Mouse (Mus musculus) heart, embryonic 12.5 days (tissue): ENCODE data around the gene Apopt1. TPM values are rescaled to one million over a fixed set of nuclear protein-coding genes. Genes with fewer than 3 reads are reported as not detected.

ENCODE experiments used
- ATAC-seq: fragments of 200-750 bp; cut with Nextera tagmentation; 2 replicates; pipeline ENCODE4 v1.8.0; 2017; ENCODE audit warnings: moderate TSS enrichment, moderate library complexity; ENCODE audit not compliant: insufficient number of reproducible peaks, low FRiP score
- H3K27ac ChIP-seq: fragments of 300-500 bp; sonication (generic); 2 replicates; pipeline ENCODE4 v1.5.1; 2016; ENCODE audit warnings: mild to moderate bottlenecking, moderate library complexity; ENCODE audit not compliant: poor library complexity, severe bottlenecking
- H3K27me3 ChIP-seq: fragments of 300-500 bp; sonication (generic); replicated peaks from 2 replicates; pipeline ENCODE4 v1.6.1; 2016; ENCODE audit warnings: mild to moderate bottlenecking, moderate library complexity
- H3K36me3 ChIP-seq: fragments of 300-500 bp; sonication (generic); 2 replicates; pipeline ENCODE4 v1.6.1; 2016; ENCODE audit warnings: mild to moderate bottlenecking, moderate library complexity
- H3K4me1 ChIP-seq: fragments of 300-500 bp; sonication (generic); replicated peaks from 2 replicates; pipeline ENCODE4 v1.6.1; 2016; ENCODE audit warnings: mild to moderate bottlenecking
- H3K4me2 ChIP-seq: fragments of 300-500 bp; sonication (generic); 2 replicates; pipeline ENCODE4 v1.6.1; 2016; ENCODE audit warnings: mild to moderate bottlenecking, moderate library complexity
- H3K4me3 ChIP-seq: fragments of 300-500 bp; sonication (generic); 2 replicates; pipeline ENCODE4 v1.5.1; 2016; ENCODE audit warnings: mild to moderate bottlenecking
- H3K9ac ChIP-seq: fragments of 300-500 bp; sonication (generic); 2 replicates; pipeline ENCODE4 v1.6.1; 2016; ENCODE audit warnings: mild to moderate bottlenecking, moderate library complexity
- H3K9me3 ChIP-seq: fragments of 300-500 bp; sonication (generic); replicated peaks from 2 replicates; pipeline ENCODE4 v1.6.1; 2016; ENCODE audit warnings: mild to moderate bottlenecking, moderate library complexity
- WGBS: fragments of 180-500 bp; shearing (Covaris S2); methylation state at CpG from one replicate; pipeline ENCODE4 v1.1.7; 2016; 5-methylcytosine and 5-hydroxymethylcytosine counted together
- polyA plus RNA-seq: library from polyadenylated mRNA; unstranded; fragments of >200 nt; fragmentation: Nextera tagmentation; extraction: Ambion mirVana; gene quantifications from 2 replicates; pipeline ENCODE4 v1.2.1, GENCODE M21; 2016

The Apopt1 gene
- polyA plus RNA-seq = 46.6 and 48.8 TPM in 2 replicates

DNA sequence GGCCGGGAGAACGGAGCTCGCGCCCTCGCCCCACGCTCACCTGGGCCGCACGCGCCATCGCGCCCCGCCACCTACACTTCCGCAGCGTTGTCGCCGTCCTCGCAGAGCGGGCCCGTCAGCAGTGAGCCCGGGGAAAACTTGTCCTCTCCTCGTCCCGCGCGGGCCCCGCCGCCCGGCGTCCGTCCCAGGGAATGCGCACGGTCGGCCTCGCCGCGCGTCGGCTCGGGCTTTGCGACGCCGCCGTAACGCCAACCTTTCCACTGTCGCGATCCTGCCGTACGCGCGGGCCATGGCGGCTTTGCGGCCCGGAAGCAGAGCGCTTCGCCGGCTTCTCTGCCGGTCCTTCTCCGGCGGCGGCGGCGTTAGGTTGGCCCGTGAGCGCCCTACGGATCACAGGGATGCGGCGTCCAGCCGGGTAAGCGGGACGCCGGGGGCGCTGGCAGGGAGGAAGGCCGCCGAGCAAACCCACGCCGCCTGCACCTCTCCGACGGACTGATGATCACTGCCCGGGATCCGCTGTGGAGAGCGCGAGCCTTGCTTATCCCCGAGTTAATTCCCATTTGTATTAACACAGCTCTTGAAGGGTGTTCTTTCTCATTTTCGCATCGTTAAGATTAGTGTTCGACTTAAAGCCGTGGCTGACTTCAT is at the start of gene Apopt1, which contains the start of gene Bag5:
TSS of gene Apopt1 (plus strand) at position 258 of the 648 bp plus-strand sequence.
TSS of gene Bag5 (minus strand) at position 254 of the 648 bp plus-strand sequence.
- Histone ChIP-seq H3K9ac (peak within 1 kb of the TSS; percentile 99), H3K4me3 (peak within 1 kb of the TSS; percentile 100), H3K27me3 (no peaks in the 10 kb centered on the region), H3K4me2 (peak within 1 kb of the TSS; percentile 90), H3K9me3 (no peaks in the 10 kb centered on the region), H3K36me3 (peaks cover 36% of the 10 kb centered on the region), H3K27ac (peak within 1 kb of the TSS; percentile 81), H3K4me1 (peaks cover 17% of the 10 kb centered on the region)
- WGBS = under 1% methylated on average over 85 of the region's 86 CpGs
- peak; percentile 90 for ATAC-seq

DNA sequence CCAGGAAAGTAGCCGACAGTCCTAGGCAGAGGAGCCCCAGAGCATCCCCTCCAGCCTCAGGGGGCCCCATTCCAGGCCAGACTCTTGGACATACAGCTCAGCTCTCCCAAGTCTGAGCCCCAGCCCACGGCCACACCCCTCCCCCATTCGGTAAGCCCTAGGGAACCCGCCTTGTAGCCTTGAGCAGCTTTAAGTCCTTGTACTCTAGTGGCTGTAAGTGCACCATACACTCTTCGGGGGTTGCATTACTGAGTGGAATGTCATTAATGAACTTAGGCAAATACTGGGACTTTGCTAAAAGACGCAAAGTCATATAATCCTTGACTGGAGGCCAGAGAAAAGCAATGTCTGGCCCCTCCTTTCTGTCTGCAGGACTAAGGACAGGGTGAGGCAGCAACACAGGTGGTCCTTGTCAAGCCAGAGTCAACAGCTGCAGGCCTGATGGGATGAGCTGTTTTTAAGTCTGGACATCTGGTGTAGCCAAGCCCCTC is 48.9 kb upstream of the Apopt1 start:
- ATAC-seq = 0 out of 2 replicates have a peak, but pooled peaks have one; percentile 15
- Histone ChIP-seq H3K4me2 (peak overlapping the region; percentile 7; the same call in 1 of the 2 replicates), H3K27ac (peak overlapping the region; percentile 59), H3K9me3 (no peaks in the 10 kb centered on the region), H3K9ac (0 out of 2 replicates have a peak overlapping the region, but pooled peaks have one; percentile 27), H3K27me3 (no peaks in the 10 kb centered on the region), H3K4me1 (peaks cover 50% of the 10 kb centered on the region), H3K4me3 (no peak overlapping the region), H3K36me3 (peaks cover 27% of the 10 kb centered on the region)
- 32% methylated on average over 6 of the region's 6 CpGs for WGBS

GRCm38 (mm10) chr12:111665041-111665880 is 47.8 kb upstream of the Apopt1 start:
- 60% methylated on average over 13 of the region's 13 CpGs for WGBS
- no peak overlapping the region for H3K4me3 ChIP-seq
- no peaks in the 10 kb centered on the region for H3K9me3 ChIP-seq
- no peak for ATAC-seq
- 0 out of 2 replicates have a peak overlapping the region, but pooled peaks have one; percentile 25 for H3K9ac ChIP-seq
- peaks cover 26% of the 10 kb centered on the region for H3K36me3 ChIP-seq
- no peak overlapping the region; the same call in 1 of the 2 replicates for H3K4me2 ChIP-seq
- H3K27ac ChIP-seq = peak overlapping the region; percentile 76
- peaks cover 60% of the 10 kb centered on the region for H3K4me1 ChIP-seq
- H3K27me3 ChIP-seq = no peaks in the 10 kb centered on the region

- no peak overlapping the region for H3K4me2 ChIP-seq
- H3K27me3 ChIP-seq = 0 out of 2 replicates have a peak, but pooled peaks cover 5% of the 10 kb centered on the region
- peaks cover 26% of the 10 kb centered on the region for H3K36me3 ChIP-seq
- no peaks in the 10 kb centered on the region for H3K9me3 ChIP-seq
- H3K27ac ChIP-seq = peak overlapping the region; percentile 76
- ATAC-seq = no peak
- WGBS = 72% methylated on average over 13 of the region's 13 CpGs
- H3K9ac ChIP-seq = no peak overlapping the region
- peaks cover 71% of the 10 kb centered on the region for H3K4me1 ChIP-seq
- no peak overlapping the region for H3K4me3 ChIP-seq
Measured at GRCm38 (mm10) chr12:111666380-111666779, 46.7 kb upstream of the Apopt1 start.

- Histone ChIP-seq H3K4me3 (no peak overlapping the region), H3K4me1 (peaks cover 77% of the 10 kb centered on the region)
Measured at GRCm38 (mm10) chr12:111667421-111667820, 45.6 kb upstream of the Apopt1 start.

DNA sequence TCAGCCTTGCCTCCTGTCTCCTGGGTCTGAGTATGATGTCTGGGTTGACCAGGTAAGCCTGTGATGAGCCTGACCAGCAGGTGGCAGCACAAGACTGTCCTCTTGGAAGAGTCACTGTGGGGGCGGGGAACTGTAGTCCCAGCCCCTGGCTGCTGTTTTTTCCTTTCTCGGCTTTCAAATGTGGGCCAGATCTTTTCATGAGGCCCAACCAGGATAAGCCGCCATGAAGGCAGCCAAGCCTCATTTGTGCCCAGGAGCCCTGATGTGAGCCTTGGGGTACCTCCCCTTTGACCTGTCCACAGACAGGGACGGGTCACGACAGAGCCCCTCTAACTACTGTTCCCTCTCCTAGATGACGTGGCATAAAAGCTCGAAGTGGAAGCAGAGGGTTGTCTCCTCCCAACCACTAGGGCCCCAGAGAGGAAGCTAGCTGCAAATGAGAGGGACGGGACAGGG is 44.6 kb upstream of the Apopt1 start:
- Histone ChIP-seq H3K9ac (peak overlapping the region; percentile 68), H3K4me3 (peak overlapping the region; percentile 26), H3K9me3 (no peaks in the 10 kb centered on the region), H3K27me3 (peaks cover 9% of the 10 kb centered on the region; the same call in 1 of the 2 replicates), H3K27ac (peak overlapping the region; percentile 80), H3K36me3 (peaks cover 16% of the 10 kb centered on the region; the same call in 1 of the 2 replicates), H3K4me1 (peaks cover 79% of the 10 kb centered on the region), H3K4me2 (peak overlapping the region; percentile 66)
- ATAC-seq = peak; percentile 49
- WGBS = 3% methylated on average over 8 of the region's 8 CpGs

More at GRCm38 (mm10) chr12:111667421-111667820, 45.6 kb upstream of the Apopt1 start:
- H3K9ac ChIP-seq = no peak overlapping the region
- WGBS = 86% methylated on average over 5 of the region's 5 CpGs
- H3K36me3 ChIP-seq = peaks cover 16% of the 10 kb centered on the region; the same call in 1 of the 2 replicates
- no peak overlapping the region for H3K4me2 ChIP-seq
- no peak for ATAC-seq
- H3K27ac ChIP-seq = no peak overlapping the region
- no peaks in the 10 kb centered on the region for H3K9me3 ChIP-seq
- 0 out of 2 replicates have a peak, but pooled peaks cover 5% of the 10 kb centered on the region for H3K27me3 ChIP-seq

DNA sequence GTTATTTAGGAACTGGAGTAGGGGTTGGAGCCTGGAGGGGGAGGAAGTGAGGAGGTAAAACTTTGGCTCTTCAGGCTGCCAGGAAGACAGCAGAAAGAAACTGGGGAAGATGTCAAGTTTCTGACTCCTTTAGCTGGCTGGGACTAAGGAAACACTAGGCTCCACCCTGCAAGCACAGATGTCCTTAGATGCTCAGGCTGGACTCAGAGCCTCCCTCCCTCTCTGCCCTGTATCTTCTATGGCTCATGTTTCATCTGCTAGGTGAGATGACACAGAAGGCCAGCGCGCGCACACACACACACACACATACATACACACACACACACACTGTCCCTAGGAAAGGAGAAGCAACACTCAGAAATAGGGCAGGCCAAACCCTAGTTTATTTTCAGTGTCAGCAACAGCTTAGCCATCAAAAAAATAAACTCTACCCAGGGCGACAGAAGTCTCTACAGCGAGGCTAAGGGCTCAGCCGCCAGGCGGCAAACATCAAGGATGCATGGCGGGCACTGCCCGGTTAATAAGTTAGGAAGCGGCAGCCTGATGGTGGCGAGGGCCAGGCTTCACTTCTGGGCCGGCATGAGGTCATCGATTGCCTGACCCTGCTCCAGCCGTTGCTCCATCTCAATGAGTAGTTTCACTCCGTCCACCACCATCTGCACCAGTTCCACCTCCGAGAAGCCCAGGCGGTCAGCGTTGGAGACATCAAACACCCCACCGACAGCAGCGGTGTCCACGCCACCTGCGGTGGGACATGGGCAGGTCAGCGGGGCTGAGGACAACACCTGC is 43.9 kb upstream of the Apopt1 start:
- 71% methylated on average over 23 of the region's 23 CpGs for WGBS
- H3K4me2 ChIP-seq = peak overlapping the region; percentile 66
- H3K27ac ChIP-seq = peak overlapping the region; percentile 80
- H3K27me3 ChIP-seq = peaks cover 9% of the 10 kb centered on the region; the same call in 1 of the 2 replicates
- H3K9ac ChIP-seq = peak overlapping the region; percentile 68
- H3K36me3 ChIP-seq = peaks cover 16% of the 10 kb centered on the region; the same call in 1 of the 2 replicates
- H3K4me1 ChIP-seq = peaks cover 77% of the 10 kb centered on the region
- no peak overlapping the region for H3K4me3 ChIP-seq
- no peak for ATAC-seq
- H3K9me3 ChIP-seq = no peaks in the 10 kb centered on the region

DNA sequence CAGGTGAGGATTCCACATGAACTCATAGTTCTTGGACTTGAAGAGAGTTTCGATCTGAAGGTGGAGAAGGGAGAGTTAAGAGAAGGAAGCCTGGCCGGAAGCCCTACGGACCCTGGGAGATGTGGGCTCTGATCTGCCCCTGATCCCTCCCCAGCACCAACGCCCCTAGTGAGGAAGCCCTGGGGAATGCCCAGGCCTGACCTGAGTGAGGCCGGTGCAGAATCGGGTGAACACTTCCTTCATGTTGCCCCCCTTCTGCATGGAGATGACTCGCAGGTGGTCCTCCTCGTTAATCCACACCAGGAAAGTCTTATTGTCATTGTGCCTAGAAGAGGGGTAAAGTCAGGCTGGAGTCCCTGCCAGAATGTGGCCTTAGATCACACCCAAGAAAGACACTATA is 43.1 kb upstream of the Apopt1 start:
- ATAC-seq = no peak
- Histone ChIP-seq H3K4me1 (peaks cover 74% of the 10 kb centered on the region), H3K27ac (no peak overlapping the region), H3K9ac (peak overlapping the region; percentile 76; the same call in 1 of the 2 replicates), H3K4me3 (no peak overlapping the region), H3K36me3 (peaks cover 16% of the 10 kb centered on the region; the same call in 1 of the 2 replicates), H3K4me2 (peak overlapping the region; percentile 91), H3K9me3 (no peaks in the 10 kb centered on the region), H3K27me3 (peaks cover 9% of the 10 kb centered on the region; the same call in 1 of the 2 replicates)
- 59% methylated on average over 8 of the region's 8 CpGs for WGBS

- Histone ChIP-seq H3K36me3 (peaks cover 14% of the 10 kb centered on the region; the same call in 1 of the 2 replicates), H3K9me3 (no peaks in the 10 kb centered on the region), H3K4me2 (peak overlapping the region; percentile 91), H3K27me3 (peaks cover 9% of the 10 kb centered on the region; the same call in 1 of the 2 replicates), H3K9ac (peak overlapping the region; percentile 76), H3K4me1 (peaks cover 74% of the 10 kb centered on the region), H3K4me3 (peak overlapping the region; percentile 71), H3K27ac (no peak overlapping the region)
- 9% methylated on average over 29 of the region's 29 CpGs for WGBS
- peak; percentile 23 for ATAC-seq
Measured at GRCm38 (mm10) chr12:111670371-111670971, 42.6 kb upstream of the Apopt1 start.
